Mouse (Mus musculus) urinary bladder, postnatal 25 days (tissue): ENCODE results near the gene Psmg3.

ENCODE experiments used
- DNase-seq: peaks from one replicate; pipeline ENCODE4 v3.0.0; 2022; ENCODE audit warnings: low spot score

Gene Psmg3

GRCm38 (mm10) chr5:139794137-139794536, 32.5 kb downstream of the Psmg3 start:
- no peak for DNase-seq

GRCm38 (mm10) chr5:139793338-139794089, 33.2 kb downstream of the Psmg3 start:
- peak; percentile 46 for DNase-seq

- DNase-seq: no peak
Observed at GRCm38 (mm10) chr5:139792966-139793337, 33.7 kb downstream of the Psmg3 start.

- DNase-seq: no peak
Observed at GRCm38 (mm10) chr5:139792159-139792775, 34.4 kb downstream of the Psmg3 start.

GRCm38 (mm10) chr5:139791227-139792158, 35.2 kb downstream of the Psmg3 start, which contains the start of gene Mafk:
Mafk (plus strand) TSS chr5:139791513.
- peak; percentile 99 for DNase-seq

GRCm38 (mm10) chr5:139789466-139789865, 37.2 kb downstream of the Psmg3 start:
- no peak for DNase-seq

- no peak for DNase-seq
Observed at GRCm38 (mm10) chr5:139781406-139781805, 45.3 kb downstream of the Psmg3 start.

GRCm38 (mm10) chr5:139776966-139777365, 49.7 kb downstream of the Psmg3 start:
- DNase-seq: no peak

GRCm38 (mm10) chr5:139775216-139775926, 51.3 kb downstream of the Psmg3 start, which contains the start of gene Ints1:
Ints1 (minus strand) TSS chr5:139775674.
- peak; percentile 95 for DNase-seq
